Mouse (Mus musculus) cortical plate, adult 2 months (tissue): Measurements from ENCODE around the gene Adnp. TPM values are rescaled to one million over a fixed set of nuclear protein-coding genes. Genes with fewer than 3 reads are reported as not detected.

Experiments used
- H3K27ac ChIP-seq: fragments of 200-500 bp; 2 replicates; pipeline ENCODE4 v1.5.1; 2012; ENCODE audit warnings: low read length, control low read depth, inconsistent platforms; ENCODE audit not compliant: insufficient read depth
- H3K4me1 ChIP-seq: fragments of 200-500 bp; 2 replicates; pipeline ENCODE4 v1.6.1; 2011; ENCODE audit warnings: low read length; ENCODE audit not compliant: control insufficient read depth, insufficient read depth
- H3K4me3 ChIP-seq: fragments of 200-500 bp; 2 replicates; pipeline ENCODE4 v1.5.1; 2011; ENCODE audit warnings: mild to moderate bottlenecking, low read length, control low read depth; ENCODE audit not compliant: insufficient read depth
- CTCF ChIP-seq: fragments of 200-500 bp; IDR thresholded peaks from 2 replicates; pipeline ENCODE4 v1.5.1; 2011; ENCODE audit warnings: mild to moderate bottlenecking, control low read depth, low read length; ENCODE audit not compliant: insufficient read depth; ENCODE audit errors: extremely low read depth
- POLR2A ChIP-seq: fragments of 200-500 bp; IDR thresholded peaks from 2 replicates; pipeline ENCODE4 v1.6.1; 2011; ENCODE audit warnings: mild to moderate bottlenecking, low read length, control low read depth; ENCODE audit not compliant: insufficient read depth; ENCODE audit errors: extremely low read depth
- polyA plus RNA-seq: library from polyadenylated mRNA; depleted of rRNA; stranded (reverse); fragments of >200 nt; gene quantifications from 2 replicates; pipeline ENCODE4 v1.2.3, GENCODE M21; 2012; rRNA removed

The Adnp gene
- polyA plus RNA-seq = 33.0 and 34.5 TPM in 2 replicates

- Histone ChIP-seq H3K4me3 (peak within 1 kb of the TSS; percentile 87), H3K4me1 (peaks cover 4% of the 10 kb centered on the region; the same call in 1 of the 2 replicates), H3K27ac (peak within 1 kb of the TSS; percentile 98)
- peak; percentile 54 for TF ChIP-seq CTCF
- TF ChIP-seq POLR2A = peak; percentile 81; the same call in 1 of the 2 replicates
Measured at GRCm38 (mm10) chr2:168206725-168207644, at the start of gene Adnp. Adnp (minus strand) TSS chr2:168207112.

GRCm38 (mm10) chr2:168256506-168256905 lies 49.6 kb upstream of the Adnp start:
- TF ChIP-seq POLR2A = no peak
- TF ChIP-seq CTCF = no peak
- no peak overlapping the region for H3K4me3 ChIP-seq
- H3K27ac ChIP-seq = no peak overlapping the region
- peaks cover 4% of the 10 kb centered on the region for H3K4me1 ChIP-seq

- no peak overlapping the region for H3K27ac ChIP-seq
- no peak overlapping the region for H3K4me3 ChIP-seq
- no peak for TF ChIP-seq CTCF
- TF ChIP-seq POLR2A = no peak
- H3K4me1 ChIP-seq = 0 out of 2 replicates have a peak, but pooled peaks cover 1% of the 10 kb centered on the region
Measured at GRCm38 (mm10) chr2:168253822-168254221, 46.9 kb upstream of the Adnp start.

GRCm38 (mm10) chr2:168252639-168253292 lies 45.9 kb upstream of the Adnp start:
- Histone ChIP-seq H3K4me3 (no peak overlapping the region), H3K4me1 (0 out of 2 replicates have a peak, but pooled peaks cover 1% of the 10 kb centered on the region), H3K27ac (no peak overlapping the region)
- TF ChIP-seq CTCF = peak; percentile 64
- no peak for TF ChIP-seq POLR2A

- no peak overlapping the region for H3K27ac ChIP-seq
- H3K4me3 ChIP-seq = no peak overlapping the region
- 0 out of 2 replicates have a peak, but pooled peaks cover 1% of the 10 kb centered on the region for H3K4me1 ChIP-seq
- TF ChIP-seq CTCF (peak; percentile 99), POLR2A (no peak)
Measured at GRCm38 (mm10) chr2:168250270-168250669, 43.4 kb upstream of the Adnp start.

- no peak overlapping the region for H3K27ac ChIP-seq
- TF ChIP-seq POLR2A = no peak
- 0 out of 2 replicates have a peak, but pooled peaks have one; percentile 18 for TF ChIP-seq CTCF
- H3K4me3 ChIP-seq = no peak overlapping the region
- H3K4me1 ChIP-seq = no peaks in the 10 kb centered on the region
Measured at GRCm38 (mm10) chr2:168248856-168249245, 41.9 kb upstream of the Adnp start.

- no peak overlapping the region for H3K27ac ChIP-seq
- H3K4me3 ChIP-seq = no peak overlapping the region
- TF ChIP-seq CTCF (no peak), POLR2A (no peak)
- no peaks in the 10 kb centered on the region for H3K4me1 ChIP-seq
Measured at GRCm38 (mm10) chr2:168248167-168248855, 41.4 kb upstream of the Adnp start.

GRCm38 (mm10) chr2:168245571-168245970 lies 38.7 kb upstream of the Adnp start:
- TF ChIP-seq POLR2A = peak; percentile 38; the same call in 1 of the 2 replicates
- TF ChIP-seq CTCF = no peak
- Histone ChIP-seq H3K27ac (no peak overlapping the region), H3K4me3 (no peak overlapping the region)

GRCm38 (mm10) chr2:168243278-168243677 lies 36.4 kb upstream of the Adnp start:
- Histone ChIP-seq H3K4me1 (no peaks in the 10 kb centered on the region), H3K4me3 (no peak overlapping the region), H3K27ac (no peak overlapping the region)
- TF ChIP-seq CTCF (no peak), POLR2A (no peak)

More at GRCm38 (mm10) chr2:168245571-168245970, 38.7 kb upstream of the Adnp start:
- H3K4me1 ChIP-seq = no peaks in the 10 kb centered on the region
